Mouse (Mus musculus) liver, embryonic 14.5 days (tissue): ENCODE results near the gene Lamc1. TPM values are rescaled to one million over a fixed set of nuclear protein-coding genes. Genes with fewer than 3 reads are reported as not detected.

Experiments used
- ATAC-seq: fragments of 200-750 bp; cut with Nextera tagmentation; 2 replicates; pipeline ENCODE4 v1.8.0; 2017; ENCODE audit warnings: moderate number of reproducible peaks, mild to moderate bottlenecking, moderate library complexity; ENCODE audit not compliant: insufficient read depth
- DNase-seq, 3 experiments: peaks; one replicate each; pipeline ENCODE4 v3.0.0-alpha.2; 2012 to 2013; ENCODE audit warnings: low read depth in 3 of 3, low spot score in 3 of 3
- H3K27ac ChIP-seq: fragments of 300-500 bp; sonication (generic); 2 replicates; pipeline ENCODE4 v1.5.1; 2014; ENCODE audit warnings: moderate library complexity, mild to moderate bottlenecking, control low read depth, inconsistent platforms
- H3K27me3 ChIP-seq: fragments of 300-500 bp; sonication (generic); 2 replicates; pipeline ENCODE4 v1.6.1; 2014; ENCODE audit warnings: mild to moderate bottlenecking, low read length, moderate library complexity; ENCODE audit not compliant: control insufficient read depth, insufficient read depth
- H3K36me3 ChIP-seq: fragments of 300-500 bp; sonication (generic); replicated peaks from 2 replicates; pipeline ENCODE4 v1.6.1; 2014; ENCODE audit warnings: low read depth; ENCODE audit not compliant: control insufficient read depth, insufficient read depth
- H3K4me1 ChIP-seq, 2 experiments: fragments of 200-500 bp in 1 of 2; fragments of 300-500 bp in 1 of 2; sonication (generic) in 1 of 2; replicated peaks; 2 replicates each; pipeline ENCODE4 v1.6.1; 2012 to 2014; ENCODE audit warnings: antibody characterized with exemption in 1 of 2, inconsistent platforms in 1 of 2, low read length in 1 of 2; ENCODE audit not compliant: control insufficient read depth in 2 of 2, insufficient read depth in 2 of 2
- H3K4me2 ChIP-seq: fragments of 300-500 bp; sonication (generic); 2 replicates; pipeline ENCODE4 v1.6.1; 2014; ENCODE audit warnings: low read depth, mild to moderate bottlenecking, control low read depth, moderate library complexity
- H3K4me3 ChIP-seq, 2 experiments: fragments of 200-500 bp in 1 of 2; fragments of 300-500 bp in 1 of 2; sonication (generic) in 1 of 2; 2 replicates each; pipeline ENCODE4 v1.5.1; 2012 to 2014; ENCODE audit warnings: low read depth in 2 of 2, low read length in 2 of 2, mild to moderate bottlenecking in 2 of 2, control low read depth in 1 of 2, inconsistent platforms in 1 of 2, moderate library complexity in 1 of 2; ENCODE audit not compliant: insufficient read depth in 1 of 2
- H3K9ac ChIP-seq: fragments of 300-500 bp; sonication (generic); replicated peaks from 2 replicates; pipeline ENCODE4 v1.6.1; 2014; ENCODE audit warnings: mild to moderate bottlenecking, control low read depth, moderate library complexity
- H3K9me3 ChIP-seq: fragments of 300-500 bp; sonication (generic); 2 replicates; pipeline ENCODE4 v1.6.1; 2016; ENCODE audit warnings: low read length, mixed read lengths; ENCODE audit not compliant: control insufficient read depth
- CTCF ChIP-seq: IDR thresholded peaks from 2 replicates; pipeline ENCODE4 v1.5.1; 2016; ENCODE audit warnings: antibody characterized with exemption, low read depth, control low read depth
- EP300 ChIP-seq: IDR thresholded peaks from 2 replicates; pipeline ENCODE4 v1.6.1; 2016; ENCODE audit warnings: antibody characterized with exemption, low read depth
- WGBS: fragments of 180-500 bp; shearing (Covaris S2); extraction: QIAGEN DNeasy Blood & Tissue Kit; methylation state at CpG from one replicate; pipeline ENCODE4 v1.1.7; 2014; ENCODE audit not compliant: insufficient replicate concordance; 5-methylcytosine and 5-hydroxymethylcytosine counted together
- polyA plus RNA-seq, 2 experiments: library from polyadenylated mRNA; depleted of rRNA in 1 of 2; stranded (reverse) in 1 of 2; unstranded in 1 of 2; fragments of >200 nt; fragmentation: Nextera tagmentation in 1 of 2; extraction: Ambion mirVana in 1 of 2; gene quantifications; 2 replicates each; pipeline versions ENCODE4 v1.2.1 to v1.2.3; 2012 to 2014

Gene Lamc1
- polyA plus RNA-seq, 2 experiments = 7.5 to 10.8 TPM

- Histone ChIP-seq H3K4me3 (no peak overlapping the region), H3K4me1 (peaks cover 0 to 28% of the 10 kb centered on the region in 2 experiments; a peak in 2 of 4 replicates), H3K9me3 (no peaks in the 10 kb centered on the region), H3K4me2 (no peak overlapping the region), H3K9ac (no peak overlapping the region), H3K27me3 (no peaks in the 10 kb centered on the region), H3K27ac (no peak overlapping the region), H3K36me3 (no peaks in the 10 kb centered on the region)
- no peak for DNase-seq
- no peak for ATAC-seq
- 50% methylated on average over 5 of the region's 5 CpGs for WGBS
- TF ChIP-seq CTCF (no peak), EP300 (no peak)
Measured at GRCm38 (mm10) chr1:153280411-153280810, 52.2 kb downstream of the Lamc1 start.

DNA sequence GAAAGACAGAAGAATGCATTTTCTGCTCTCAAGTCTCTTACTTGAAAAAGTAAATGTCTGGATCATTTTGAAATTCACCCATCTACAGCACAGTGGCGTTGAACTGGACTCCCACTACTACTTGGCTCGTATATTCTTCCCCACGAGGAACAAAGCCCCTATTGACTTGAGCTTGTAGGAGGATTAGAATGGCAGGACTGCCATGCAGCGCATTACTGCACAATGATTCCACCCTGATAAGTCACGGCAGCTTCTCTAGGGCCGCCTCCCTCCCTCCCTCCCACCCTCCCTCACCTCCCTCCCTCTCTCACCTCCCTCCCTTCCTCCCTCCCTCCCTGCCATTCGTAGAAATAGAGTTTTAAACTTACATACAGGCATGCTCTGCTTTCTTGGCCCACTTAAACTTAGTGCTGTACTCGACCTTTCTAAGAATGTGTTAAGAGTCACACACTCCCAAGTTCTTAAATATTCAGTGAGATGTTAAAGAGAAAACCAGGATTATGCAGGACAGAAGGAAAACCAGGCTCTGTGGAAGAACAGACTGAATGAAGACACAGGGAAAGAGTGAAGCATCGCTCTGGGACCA, 54.5 kb downstream of the Lamc1 start:
- H3K27ac ChIP-seq = no peak overlapping the region
- TF ChIP-seq EP300 (no peak), CTCF (no peak)
- DNase-seq (no peak), ATAC-seq (peak; percentile 61)
- no peak overlapping the region for H3K9ac ChIP-seq
- H3K9me3 ChIP-seq = no peaks in the 10 kb centered on the region
- H3K4me2 ChIP-seq = no peak overlapping the region
- no peak overlapping the region for H3K4me3 ChIP-seq
- no peaks in the 10 kb centered on the region for H3K27me3 ChIP-seq
- H3K36me3 ChIP-seq = no peaks in the 10 kb centered on the region
- H3K4me1 ChIP-seq = peaks cover 13 to 38% of the 10 kb centered on the region in 2 experiments
- WGBS = 27% methylated on average over 9 of the region's 9 CpGs

GRCm38 (mm10) chr1:153275466-153275865, 57.1 kb downstream of the Lamc1 start:
- no peak for DNase-seq
- Histone ChIP-seq H3K27me3 (no peaks in the 10 kb centered on the region), H3K9ac (no peak overlapping the region), H3K27ac (no peak overlapping the region), H3K4me2 (no peak overlapping the region; the same call in 1 of the 2 replicates), H3K9me3 (no peaks in the 10 kb centered on the region), H3K4me3 (no peak overlapping the region), H3K36me3 (no peaks in the 10 kb centered on the region), H3K4me1 (peaks cover 13 to 29% of the 10 kb centered on the region in 2 experiments)
- WGBS = 60% methylated on average over 5 of the region's 5 CpGs
- no peak for ATAC-seq
- TF ChIP-seq CTCF (no peak), EP300 (no peak)

DNA sequence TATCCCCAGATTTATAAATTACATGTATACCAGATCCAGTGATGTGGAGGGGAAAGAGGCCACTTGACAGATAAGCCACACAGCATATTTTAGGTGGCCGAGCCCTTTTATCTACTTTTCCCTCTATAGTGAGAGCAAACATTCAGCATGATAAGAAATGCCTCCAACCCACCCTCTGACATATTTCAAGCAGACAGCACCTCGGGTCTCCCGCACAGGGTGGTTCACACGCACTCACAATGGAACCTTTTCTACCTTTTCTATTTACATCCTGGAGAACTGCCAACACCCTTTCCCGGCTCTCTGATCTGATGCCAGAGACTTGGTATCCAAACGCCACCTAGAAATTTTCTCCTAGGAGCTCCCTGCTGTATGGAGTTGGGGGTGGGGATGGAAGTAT, 58.0 kb downstream of the Lamc1 start:
- no peak overlapping the region for H3K27ac ChIP-seq
- H3K4me2 ChIP-seq = peak overlapping the region; percentile 33
- no peak overlapping the region for H3K9ac ChIP-seq
- H3K36me3 ChIP-seq = no peaks in the 10 kb centered on the region
- H3K4me1 ChIP-seq = peaks cover 13 to 31% of the 10 kb centered on the region in 2 experiments
- no peaks in the 10 kb centered on the region for H3K27me3 ChIP-seq
- H3K9me3 ChIP-seq = no peaks in the 10 kb centered on the region
- H3K4me3 ChIP-seq = no peak overlapping the region
- peak in 1 of 3 experiments; percentile 12 for DNase-seq
- no peak for ATAC-seq
- whole genome bisulfite sequencing = 11% methylated on average over 6 of the region's 6 CpGs
- TF ChIP-seq CTCF (no peak), EP300 (no peak)

- peak; percentile 34 to 36 (median 35) for DNase-seq
- TF ChIP-seq EP300 = no peak
- no peak for TF ChIP-seq CTCF
- no peak overlapping the region for H3K4me3 ChIP-seq
- H3K9me3 ChIP-seq = no peaks in the 10 kb centered on the region
- H3K4me2 ChIP-seq = peak overlapping the region; percentile 42
- no peak overlapping the region for H3K9ac ChIP-seq
- no peak overlapping the region for H3K27ac ChIP-seq
- 11% methylated on average over 8 of the region's 8 CpGs for WGBS
- peaks cover 13 to 34% of the 10 kb centered on the region in 2 experiments for H3K4me1 ChIP-seq
- ATAC-seq = peak; percentile 61
- no peaks in the 10 kb centered on the region for H3K27me3 ChIP-seq
- no peaks in the 10 kb centered on the region for H3K36me3 ChIP-seq
Measured at GRCm38 (mm10) chr1:153273657-153274056, 58.9 kb downstream of the Lamc1 start.
